Mouse (Mus musculus) small intestine, adult 2 months (tissue): ENCODE data around the gene Itsn1.

Experiments used
- CTCF ChIP-seq: fragments of 200-500 bp; IDR thresholded peaks from 2 replicates; pipeline ENCODE4 v1.5.1; 2012; ENCODE audit warnings: low read depth, mild to moderate bottlenecking, control low read depth, inconsistent platforms, low read length, moderate library complexity, mixed read lengths; ENCODE audit not compliant: insufficient replicate concordance, insufficient read length; ENCODE audit errors: extremely low read depth
- POLR2A ChIP-seq: fragments of 200-500 bp; IDR thresholded peaks from 2 replicates; pipeline ENCODE4 v1.6.1; 2012; ENCODE audit warnings: low read depth, mild to moderate bottlenecking, control low read depth, inconsistent platforms, low read length, moderate library complexity

- TF ChIP-seq CTCF (no peak), POLR2A (no peak)
Measured at GRCm38 (mm10) chr16:91811339-91811738, 82.3 kb downstream of the Itsn1 start.
